Mouse (Mus musculus) bone marrow macrophage, adult 2 months (primary cell): ENCODE results near the gene Marf1.

Source experiments
- CTCF ChIP-seq: IDR thresholded peaks from 2 replicates; pipeline ENCODE4 v1.5.1; 2012; ENCODE audit warnings: low read depth, mild to moderate bottlenecking, low read length, moderate library complexity
- POLR2A ChIP-seq: IDR thresholded peaks from 2 replicates; pipeline ENCODE4 v1.6.1; 2012; ENCODE audit warnings: mild to moderate bottlenecking, low read depth, low read length, borderline replicate concordance

GRCm38 (mm10) chr16:14089296-14089695 lies 73.9 kb downstream of the Marf1 start:
- no peak for TF ChIP-seq POLR2A
- TF ChIP-seq CTCF = no peak
